Mouse (Mus musculus): ENCODE measurements at regions not wholly inside any gene's neighbourhood (a gene's known extent, or its start where the extent isn't known, plus 50 kb on each side); places are given as distances from the start of the nearest gene placed in this dataset.
"Not testable (repeated sequence)": the region's sequence is repeated elsewhere in the genome, so short reads cannot be mapped to it uniquely, and the experiment has no call there.

DNA sequence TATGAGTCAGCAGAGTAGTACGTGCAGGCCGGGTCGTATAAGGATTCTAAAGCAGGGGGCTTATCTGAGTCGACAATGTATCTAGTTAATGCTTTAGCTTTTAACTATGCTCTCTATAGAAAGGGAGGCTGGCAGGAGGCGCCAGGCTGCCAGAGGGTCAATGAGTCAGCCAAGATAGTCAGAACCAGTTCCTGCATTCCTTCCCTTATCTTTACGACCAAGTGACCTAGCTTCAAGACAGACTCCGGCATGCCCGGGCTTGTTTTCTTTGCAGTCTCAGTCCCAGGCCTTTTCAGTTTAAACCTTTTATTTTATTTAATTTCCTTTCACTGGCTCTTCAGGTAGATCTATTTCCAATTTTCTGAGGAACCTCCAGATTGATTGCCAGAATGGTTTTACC lies 374.0 kb upstream of the Nrxn1 start:
- DNase-seq (ENCODE audit: low spot score) = no peak

DNA sequence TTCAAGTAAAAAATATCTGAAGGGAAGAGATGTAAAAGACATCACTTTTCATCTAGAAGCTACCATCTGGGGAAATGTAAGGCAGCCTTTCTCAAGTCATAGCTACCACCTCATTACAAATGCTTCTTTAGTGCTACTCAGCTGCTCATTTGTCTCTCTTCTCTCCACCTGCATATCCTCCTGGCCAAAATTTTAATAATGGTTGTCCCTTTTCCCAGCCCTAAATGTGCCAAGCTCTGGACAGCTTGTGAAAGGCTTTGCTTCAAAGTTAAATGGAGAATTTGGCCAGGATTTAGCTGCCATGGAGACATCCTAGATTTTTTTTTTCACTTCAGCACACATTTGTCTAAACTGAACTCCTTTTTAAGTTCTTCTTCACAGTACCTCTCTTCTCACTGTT lies 358.8 kb upstream of the Nrxn1 start:
- no peak for DNase-seq (ENCODE audit: low spot score)

DNA sequence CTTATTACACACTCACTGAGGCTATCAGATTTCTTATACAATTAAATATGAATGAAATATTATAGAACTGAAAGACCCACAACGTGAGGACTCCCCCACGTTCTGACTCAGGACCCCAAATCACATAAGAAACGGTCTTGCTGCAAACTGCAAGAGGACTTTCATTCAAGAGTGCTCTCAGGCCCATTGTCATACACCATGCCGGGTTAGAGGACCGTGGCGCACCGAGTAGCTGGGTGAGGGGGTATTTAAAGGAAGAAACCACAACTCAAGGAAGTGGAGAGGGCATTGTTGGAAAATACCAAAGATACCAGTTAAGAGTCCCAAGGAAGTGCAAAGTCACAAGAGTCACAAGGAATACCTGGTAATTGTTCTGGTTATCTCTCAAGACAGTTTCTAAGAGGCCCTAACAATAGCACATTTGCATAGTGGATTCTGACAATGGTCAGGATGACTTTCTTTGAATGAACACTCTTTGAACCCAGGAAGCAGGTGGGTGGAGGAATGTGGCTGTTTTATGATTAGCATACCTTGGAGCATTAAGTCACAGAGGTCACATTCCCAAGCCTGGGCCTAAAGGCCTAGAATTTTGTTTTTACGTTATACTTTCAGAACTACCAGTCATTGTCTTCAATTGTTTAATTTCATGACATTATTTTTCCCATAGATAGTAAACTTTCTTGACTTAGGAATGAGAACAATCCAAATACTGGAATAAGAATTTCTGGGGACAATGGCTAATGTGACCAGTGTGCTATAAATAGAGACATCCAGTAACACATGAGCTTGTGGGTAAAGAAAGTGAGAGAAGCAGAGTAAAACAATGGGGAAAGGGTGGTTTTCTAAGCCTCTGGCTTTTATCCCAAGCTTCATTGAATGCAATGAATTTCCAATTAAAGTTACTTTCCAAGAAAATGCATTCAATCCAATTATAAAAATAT lies 339.2 kb upstream of the Nrxn1 start:
- not testable (repeated sequence) for DNase-seq (ENCODE audit: low spot score)

DNA sequence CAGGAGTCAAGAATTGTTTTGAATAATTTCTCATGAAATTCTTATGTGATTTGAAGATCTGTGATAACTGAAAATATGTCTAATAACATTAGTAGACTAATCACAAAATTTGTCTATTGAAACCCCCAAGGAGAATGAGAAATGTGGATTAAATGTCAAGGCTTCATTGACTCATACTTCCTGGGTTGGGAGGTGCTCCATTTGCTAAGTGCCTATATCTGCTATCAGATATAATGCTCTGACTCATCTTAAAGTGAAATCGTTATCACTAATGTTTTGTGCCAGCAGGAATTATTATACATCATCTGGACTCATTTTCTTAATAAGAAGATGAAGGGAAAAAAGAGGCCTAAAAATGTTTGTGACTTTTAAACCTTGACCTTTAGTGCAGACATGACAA lies 337.5 kb upstream of the Nrxn1 start:
- DNase-seq (ENCODE audit: low spot score) = no peak

DNA sequence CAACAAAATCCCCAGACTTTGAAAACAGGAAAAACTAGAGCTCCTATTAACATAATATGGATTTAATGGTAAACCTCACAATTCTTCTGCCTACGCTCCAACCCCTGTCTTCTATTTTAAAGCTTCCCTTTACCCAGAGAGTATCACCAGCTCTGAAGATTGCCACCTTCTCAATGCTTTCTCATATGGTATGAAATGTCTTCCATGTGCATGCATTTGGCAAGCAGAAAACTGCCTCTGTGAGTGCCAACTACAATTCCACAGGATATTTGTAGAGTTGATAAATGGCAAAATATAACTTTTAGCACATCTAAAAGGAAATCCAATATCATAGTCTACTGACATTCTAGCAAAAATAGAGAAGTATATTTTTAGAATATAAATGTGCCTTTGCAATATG lies 332.2 kb upstream of the Nrxn1 start:
- no peak for DNase-seq (ENCODE audit: low spot score)

DNA sequence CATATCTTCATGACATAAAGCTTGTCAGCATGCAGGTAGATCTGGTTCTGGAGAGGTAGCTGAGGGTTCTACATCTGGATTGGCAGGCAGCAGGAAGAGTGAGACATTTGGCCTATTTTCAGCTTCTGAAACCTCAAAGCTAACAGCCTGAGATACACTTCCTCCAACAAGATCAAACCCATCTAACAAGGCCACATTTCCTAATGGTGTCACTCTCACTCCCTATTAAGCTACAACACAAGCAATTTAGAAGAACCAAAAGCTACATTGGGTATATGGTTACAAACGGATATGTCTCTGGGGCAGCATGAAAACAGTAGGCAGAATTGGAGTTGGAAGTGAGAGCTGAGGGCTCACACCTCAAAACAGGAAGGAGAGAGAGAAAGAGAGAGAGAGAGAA lies 325.7 kb upstream of the Nrxn1 start:
- no peak for DNase-seq (ENCODE audit: low spot score)

DNA sequence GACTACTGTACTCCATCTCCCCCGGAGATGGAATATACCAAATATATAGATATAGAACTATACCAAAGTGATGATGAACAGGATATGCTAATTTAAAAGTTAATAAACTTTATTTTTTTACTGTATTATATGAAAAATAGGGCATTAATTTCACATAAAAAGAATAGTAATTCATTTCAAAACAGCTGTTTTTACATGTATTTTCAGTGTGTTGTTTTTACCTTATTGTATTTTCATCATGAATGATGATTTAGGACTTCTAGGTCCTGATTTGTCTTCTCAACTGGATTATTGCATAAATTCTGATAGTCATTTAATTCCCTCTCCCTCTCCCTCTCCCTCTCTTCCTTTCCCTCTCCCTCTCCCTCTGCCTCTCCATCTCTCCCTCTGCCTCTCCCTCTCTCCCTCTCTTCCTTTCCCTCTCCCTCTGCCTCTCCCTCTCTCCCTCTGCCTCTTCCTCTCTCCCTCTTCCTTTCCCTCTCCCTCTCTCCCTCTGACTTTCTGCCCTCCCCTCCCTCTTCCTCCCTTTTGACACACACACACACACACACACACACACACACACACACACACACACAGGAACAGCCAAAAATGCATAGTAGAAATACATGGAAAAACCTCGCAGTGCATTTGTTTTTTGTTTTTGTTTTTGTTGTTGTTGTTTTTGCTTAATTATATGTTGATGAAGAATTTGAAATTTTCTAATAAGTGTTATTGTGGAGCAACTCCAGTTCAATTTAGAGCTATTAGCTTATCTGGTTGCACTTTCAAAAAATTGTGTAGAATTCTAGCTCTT lies 298.3 kb upstream of the Nrxn1 start:
- no peak for DNase-seq (ENCODE audit: low spot score)

DNA sequence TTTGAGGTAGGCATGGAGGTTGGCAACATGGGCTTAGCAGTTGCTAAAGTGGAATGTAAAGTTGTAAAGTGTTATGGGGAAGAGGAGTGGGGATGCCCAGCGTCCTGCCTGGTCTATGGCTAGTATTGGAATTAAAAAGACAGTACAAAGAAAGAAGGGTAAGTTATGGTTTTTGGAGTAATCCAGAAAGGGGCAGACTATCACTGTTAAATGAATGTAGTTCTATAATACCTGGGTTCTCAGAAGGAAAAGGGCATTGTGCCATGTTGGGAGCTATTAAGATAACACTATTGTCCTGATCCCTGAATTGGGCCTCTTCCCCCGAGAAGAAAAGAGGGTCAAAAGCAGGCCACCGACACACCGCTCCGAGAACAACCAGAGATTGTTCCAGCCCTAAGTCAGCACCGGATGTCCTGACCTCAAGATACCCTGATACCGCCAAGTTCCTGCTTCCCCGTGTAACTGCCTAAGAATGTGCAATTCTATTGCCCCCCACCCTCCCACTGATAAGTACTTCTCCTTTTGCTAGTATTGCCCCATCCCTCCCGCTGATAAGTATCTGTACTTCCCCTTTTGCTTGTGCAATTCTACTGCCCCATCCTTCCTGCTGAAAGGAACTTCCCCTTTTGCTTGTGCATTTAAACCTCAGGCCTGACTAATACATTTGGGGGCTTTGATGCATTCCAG lies 297.2 kb upstream of the Nrxn1 start:
- DNase-seq (ENCODE audit: low spot score) = peak; percentile 0

DNA sequence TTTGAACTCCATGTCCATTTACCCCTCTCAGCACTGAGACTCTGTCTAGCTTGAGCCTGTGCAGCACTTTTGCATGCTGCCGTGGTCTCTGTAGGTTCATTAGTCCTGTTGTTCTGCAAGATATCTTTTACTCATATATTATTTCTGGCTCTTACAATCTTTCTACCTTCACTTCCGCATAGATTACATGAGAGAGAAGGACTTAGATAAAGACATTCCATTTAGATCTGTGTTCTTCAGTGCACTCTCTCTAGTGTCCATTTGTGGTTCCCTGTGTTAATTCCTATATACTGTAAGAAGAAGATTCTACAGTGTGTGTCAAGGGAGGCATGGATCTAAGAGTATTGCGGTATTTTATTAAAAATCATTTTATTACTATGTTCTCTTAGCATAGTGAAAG lies 295.6 kb upstream of the Nrxn1 start:
- DNase-seq (ENCODE audit: low spot score) = no peak

DNA sequence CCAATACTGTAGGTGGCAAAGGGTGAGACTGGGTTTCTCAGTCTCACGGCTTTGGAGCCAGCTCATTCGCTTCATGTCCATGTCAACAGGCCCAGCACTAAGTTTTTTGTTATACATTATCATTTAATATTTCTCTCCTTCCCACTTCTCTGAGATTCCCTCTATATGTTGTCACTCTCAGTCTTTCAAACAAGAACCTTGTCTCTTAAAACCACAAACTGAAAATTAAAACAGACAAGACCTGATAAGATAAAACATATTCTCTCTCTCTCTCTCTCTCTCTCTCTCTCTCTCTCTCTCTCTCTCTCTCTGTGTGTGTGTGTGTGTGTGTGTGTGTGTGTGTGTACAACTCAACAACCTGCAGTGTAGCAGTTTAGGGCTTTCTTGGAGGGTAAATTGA lies 295.2 kb upstream of the Nrxn1 start:
- no peak for DNase-seq (ENCODE audit: low spot score)

DNA sequence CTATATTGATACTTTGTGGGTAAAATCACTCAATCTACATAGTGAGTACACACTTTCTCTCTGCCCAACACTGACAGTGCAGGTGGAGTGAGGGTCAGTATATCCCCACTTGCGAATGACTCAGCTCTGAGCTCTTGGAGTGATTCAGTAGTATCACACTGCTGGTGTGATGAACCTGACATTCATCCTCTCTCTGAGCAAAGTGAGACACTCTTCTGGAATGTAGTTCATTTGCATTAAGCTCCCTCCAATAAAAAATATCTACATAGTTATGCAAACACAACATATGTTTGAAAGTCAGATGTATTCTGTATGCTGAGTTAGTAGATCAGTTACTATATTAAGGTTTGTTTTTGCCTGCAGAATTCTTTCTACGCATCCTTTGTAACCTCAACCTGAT lies 293.1 kb upstream of the Nrxn1 start:
- DNase-seq (ENCODE audit: low spot score) = no peak

DNA sequence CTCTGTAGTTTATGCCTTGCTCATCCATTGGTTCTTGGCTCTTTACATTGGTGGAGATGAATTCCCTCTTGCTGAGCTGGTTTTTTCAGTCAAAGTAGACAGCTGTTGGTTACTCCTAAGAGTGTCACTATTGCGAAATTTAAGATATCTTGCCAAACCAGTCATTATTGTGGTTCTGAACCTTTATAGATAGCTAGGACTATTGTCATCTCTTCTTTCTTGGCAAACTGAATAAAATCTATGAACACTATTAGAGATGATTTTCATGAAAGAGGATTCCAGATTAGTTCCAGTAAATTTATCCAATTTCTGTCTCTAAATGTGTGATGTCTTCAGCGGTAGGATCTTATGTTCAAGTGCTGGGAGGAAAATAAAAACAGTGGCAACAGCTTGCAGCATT lies 275.3 kb upstream of the Nrxn1 start:
- DNase-seq (ENCODE audit: low spot score) = no peak

DNA sequence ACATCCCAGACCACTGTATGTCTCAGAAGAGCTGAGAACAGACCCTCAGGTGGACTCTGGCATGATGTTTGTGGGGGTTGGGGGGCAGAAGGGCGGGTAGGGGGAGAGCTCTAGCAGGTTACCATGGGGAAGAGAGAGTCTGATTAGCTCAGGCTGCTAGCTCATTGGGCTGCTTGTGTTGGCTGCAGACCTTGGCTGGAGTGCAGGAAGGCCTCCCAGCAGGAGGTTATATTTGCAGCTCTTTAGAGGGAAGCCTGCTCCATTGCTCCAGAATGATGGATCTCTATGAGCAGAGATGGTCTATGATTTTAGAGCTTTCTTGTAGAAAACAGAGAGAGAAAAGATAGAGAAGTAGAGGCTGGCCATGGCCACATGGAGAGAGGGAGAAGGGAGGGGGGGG lies 268.4 kb upstream of the Nrxn1 start:
- DNase-seq (ENCODE audit: low spot score) = no peak

DNA sequence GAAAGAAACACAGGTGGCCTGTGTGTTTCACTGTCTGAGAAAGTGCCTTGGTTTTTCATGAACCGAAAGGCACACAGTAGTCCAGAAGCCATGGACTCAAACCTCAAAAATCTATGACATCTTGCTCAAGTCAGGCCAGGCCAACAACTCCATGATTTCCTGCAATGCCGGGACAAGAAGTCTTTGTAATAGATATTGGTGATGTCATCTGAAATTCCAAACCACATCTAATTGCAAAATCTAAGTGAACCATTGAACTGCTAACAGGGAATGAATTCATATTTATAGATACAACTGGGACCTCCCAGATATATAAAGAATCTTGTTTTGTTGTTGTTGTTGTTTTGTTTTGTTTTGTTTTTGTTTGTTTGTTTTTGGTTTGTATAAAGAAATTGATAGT lies 259.2 kb upstream of the Nrxn1 start:
- DNase-seq (ENCODE audit: low spot score) = no peak

DNA sequence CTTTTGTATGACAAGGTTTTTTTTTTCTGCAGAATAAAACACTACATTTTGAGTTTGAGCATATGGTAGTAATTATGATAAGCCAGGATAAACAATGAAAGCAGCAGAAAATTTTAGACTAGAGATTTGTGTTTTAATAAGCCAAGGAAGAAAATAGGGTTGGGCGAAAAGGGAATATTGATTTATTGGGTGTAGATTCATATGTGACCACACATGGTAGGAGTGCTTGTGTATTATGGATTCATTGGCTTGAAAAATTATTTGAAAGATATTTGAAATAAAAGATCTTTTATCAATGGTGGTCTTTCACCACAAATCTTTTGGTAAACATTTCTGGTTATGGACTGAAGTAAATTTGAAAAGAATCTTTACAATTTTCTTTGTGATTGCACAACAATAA lies 244.0 kb upstream of the Nrxn1 start:
- no peak for DNase-seq (ENCODE audit: low spot score)

DNA sequence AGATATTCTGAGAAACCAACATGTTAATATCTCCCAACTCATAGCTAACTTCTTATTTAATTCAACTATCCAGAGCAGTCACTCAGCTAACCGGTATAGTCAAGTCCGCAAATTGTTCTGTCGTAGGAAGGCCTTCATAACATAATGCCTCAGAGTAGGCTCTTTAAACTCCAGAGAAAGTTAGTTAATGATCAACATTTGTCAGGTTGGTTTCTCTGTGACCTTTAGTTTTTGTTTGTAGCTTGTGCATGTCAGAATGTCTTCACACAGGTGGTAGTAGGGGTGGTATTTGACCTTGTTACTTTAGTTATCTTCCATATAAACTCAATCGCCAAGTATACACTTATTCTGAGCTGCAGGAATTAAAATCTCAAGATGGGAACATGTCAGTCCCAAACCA lies 240.9 kb upstream of the Nrxn1 start:
- no peak for DNase-seq (ENCODE audit: low spot score)

DNA sequence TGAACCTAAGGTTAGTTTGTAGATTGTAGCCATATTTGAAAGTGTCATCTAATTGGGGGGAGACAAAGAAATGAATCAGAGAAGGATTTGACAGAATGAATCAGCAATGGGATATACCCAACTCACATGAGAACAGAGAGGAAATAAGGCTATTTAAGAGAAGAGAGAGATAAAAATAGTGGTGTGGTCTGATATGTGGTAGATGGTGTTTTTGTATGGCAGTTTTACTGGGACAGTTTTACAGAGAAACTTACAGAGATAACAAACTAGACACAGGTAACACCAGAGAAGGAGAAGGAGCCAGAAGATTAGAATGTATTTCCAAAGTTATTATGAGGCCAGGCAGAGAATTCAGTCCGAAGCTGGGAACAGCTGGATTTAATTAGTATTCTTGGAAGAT lies 240.3 kb upstream of the Nrxn1 start:
- no peak for DNase-seq (ENCODE audit: low spot score)

DNA sequence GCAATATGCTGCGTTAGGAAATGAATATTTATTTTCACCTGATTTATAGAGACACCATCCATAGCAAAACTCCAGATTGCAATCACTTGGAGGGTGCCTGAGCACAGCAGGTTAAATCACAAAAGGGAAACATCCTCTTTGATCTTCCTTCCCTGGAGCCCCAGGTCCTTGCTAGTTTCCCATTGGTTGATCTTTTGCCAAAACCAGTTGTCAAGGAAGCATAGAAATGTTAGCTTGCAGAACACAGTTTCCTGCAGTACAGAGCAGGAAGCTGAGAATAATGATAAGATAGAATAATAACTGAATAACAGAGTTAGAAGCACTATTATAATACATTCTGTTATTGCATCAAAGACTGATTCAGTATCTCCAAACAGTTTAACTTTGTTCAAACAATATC lies 231.5 kb upstream of the Nrxn1 start:
- DNase-seq (ENCODE audit: low spot score) = no peak

DNA sequence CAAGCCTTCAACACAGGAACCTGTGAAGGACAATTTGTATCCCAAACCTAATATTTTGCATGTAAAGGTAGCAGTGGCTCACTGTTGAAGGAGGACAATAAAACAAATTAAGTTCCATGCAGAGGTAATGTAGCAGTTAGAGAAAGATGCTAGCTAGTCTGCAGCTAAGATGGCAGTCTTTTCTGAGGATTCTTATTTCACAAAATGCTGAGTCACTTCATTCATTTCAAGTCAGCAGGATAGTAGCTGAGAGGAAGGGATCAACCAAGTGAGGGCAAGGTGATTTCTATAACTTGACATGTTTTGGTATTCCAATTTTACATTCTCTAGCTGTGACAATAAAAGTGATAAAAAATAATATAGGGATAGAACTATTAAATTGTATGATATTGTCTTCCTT lies 194.0 kb upstream of the Nrxn1 start:
- no peak for DNase-seq (ENCODE audit: low spot score)

DNA sequence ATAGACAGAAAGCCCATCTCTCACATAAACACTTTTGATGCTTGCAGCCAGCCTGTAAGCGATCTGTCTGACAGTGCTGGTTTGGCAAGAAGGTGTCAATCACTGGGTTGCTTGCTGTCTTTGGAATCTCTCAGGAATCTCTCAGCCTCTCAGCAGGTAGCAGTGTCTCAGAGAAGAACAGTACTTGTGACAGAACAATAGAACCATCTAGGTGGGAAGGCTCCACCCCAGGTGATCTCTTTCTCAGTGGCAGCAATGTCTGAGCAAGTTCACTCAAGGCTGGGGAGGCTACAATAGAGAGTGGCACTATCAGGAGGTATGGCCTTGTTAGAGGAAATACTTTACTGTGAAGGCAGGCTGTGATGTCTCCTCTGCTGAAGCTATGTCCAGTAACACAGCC lies 181.5 kb upstream of the Nrxn1 start:
- DNase-seq (ENCODE audit: low spot score) = no peak

DNA sequence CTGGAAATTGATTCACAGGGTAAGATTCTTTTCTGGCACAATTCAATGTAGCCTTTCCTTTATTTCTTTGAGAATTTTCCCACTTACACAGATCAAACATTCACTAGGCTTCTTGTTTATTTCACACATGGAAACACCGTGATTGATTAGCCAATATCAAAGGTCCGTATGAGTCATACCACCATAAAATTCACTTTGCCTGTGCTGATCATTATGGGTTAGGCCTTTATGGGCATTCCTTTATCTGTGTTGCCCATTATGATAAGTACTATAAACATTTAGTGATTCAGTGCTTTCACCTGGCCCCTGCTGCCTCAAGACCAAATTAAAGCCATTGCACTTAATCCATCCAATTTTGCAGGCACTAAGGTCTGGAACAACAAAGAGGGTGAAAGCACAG lies 145.8 kb upstream of the Nrxn1 start:
- DNase-seq (ENCODE audit: low spot score) = no peak

DNA sequence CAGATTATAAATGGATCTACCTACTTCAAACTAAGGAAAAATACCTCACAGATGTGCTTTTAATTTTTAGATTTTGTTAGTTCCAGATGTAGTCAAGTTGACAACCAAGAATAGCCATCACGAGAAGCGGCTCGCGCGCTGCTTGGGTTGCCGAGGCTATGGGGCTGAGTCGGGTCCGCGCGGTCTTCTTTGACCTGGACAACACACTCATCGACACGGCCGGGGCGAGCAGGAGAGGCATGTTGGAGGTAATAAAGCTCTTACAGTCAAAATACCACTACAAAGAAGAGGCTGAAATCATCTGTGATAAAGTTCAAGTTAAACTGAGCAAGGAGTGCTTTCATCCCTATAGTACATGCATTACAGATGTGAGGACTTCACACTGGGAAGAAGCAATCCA lies 143.8 kb upstream of the Nrxn1 start:
- not testable (repeated sequence) for DNase-seq (ENCODE audit: low spot score)

DNA sequence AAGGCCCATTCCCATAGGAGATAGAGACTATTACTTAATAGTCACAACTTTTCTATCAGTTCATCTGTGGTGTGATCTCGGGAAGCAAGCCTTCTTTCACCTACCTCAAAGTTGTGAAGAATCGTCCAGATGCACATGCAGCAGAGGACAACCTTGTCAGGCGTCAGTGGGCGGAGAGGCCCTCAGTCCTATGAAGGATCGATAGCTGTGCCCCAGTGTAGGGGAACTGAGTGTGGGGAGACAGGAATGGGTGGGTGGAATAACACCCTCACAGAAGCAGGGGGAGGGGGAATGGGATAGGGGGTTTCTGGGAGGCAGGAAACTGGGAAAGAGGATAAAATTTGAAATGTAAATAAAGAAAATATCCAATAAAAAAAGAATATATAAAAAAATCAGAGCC lies 133.5 kb upstream of the Nrxn1 start:
- no peak for DNase-seq (ENCODE audit: low spot score)
